13 mouse cellular contexts compared by ENCODE assay signal in genomic region chr11:107683544-107684465, GRCm38 (mm10). TPM values are rescaled to one million over a fixed set of nuclear protein-coding genes. Genes with fewer than 3 reads are reported as not detected.
A peak's percentile ranks its signal among the peaks of the same experiment; 100 is the strongest.
DNase-seq lines count a peak whose midpoint lies in the region; ATAC-seq and TF ChIP-seq lines count a peak whose summit lies in the region.
"Had no signal": no experiment of that assay in that cellular context is flagged by ENCODE, and none has a peak within 500 bp of the region (broad histone marks: within the 10 kb centered on the region; RNA-seq: fewer than 3 reads in every experiment).

No protein-coding gene starts in this region.

- H3K27me3 ChIP-seq in cerebellum, adult 2 months (ENCODE audit: control insufficient read depth, insufficient read depth, low read length) = no peaks in the 10 kb centered on the region
- H3K27me3 ChIP-seq in midbrain, embryonic 12.5 days = no peaks in the 10 kb centered on the region
- no peaks in the 10 kb centered on the region for H3K27me3 ChIP-seq in liver, postnatal 0 days (ENCODE audit: insufficient read depth, low read length)
- H3K27me3 ChIP-seq: intestine, embryonic 15.5 days; limb, embryonic 15.5 days had no signal

- no peaks in the 10 kb centered on the region for H3K9me3 ChIP-seq in midbrain, embryonic 12.5 days
- H3K9me3 ChIP-seq in liver, postnatal 0 days (ENCODE audit: low read length) = no peaks in the 10 kb centered on the region
- H3K9me3 ChIP-seq: intestine, embryonic 15.5 days; limb, embryonic 15.5 days had no signal

- no peak for TF ChIP-seq POLR2A in cerebellum, adult 2 months (IDR thresholded peaks at IDR 0.05; ENCODE audit: borderline replicate concordance, insufficient read depth, low read length)

- no peak overlapping the region for H3K27ac ChIP-seq in cerebellum, adult 2 months (ENCODE audit: insufficient read depth, low read length)
- peak overlapping the region; percentile 60; the same call in 1 of the 2 replicates for H3K27ac ChIP-seq in midbrain, embryonic 12.5 days (replicated peaks)
- H3K27ac ChIP-seq in liver, postnatal 0 days (ENCODE audit: low read depth) = no peak overlapping the region
- H3K27ac ChIP-seq: intestine, embryonic 15.5 days; limb, embryonic 15.5 days had no signal

- peaks cover 22% of the 10 kb centered on the region for H3K36me3 ChIP-seq in midbrain, embryonic 12.5 days
- peaks cover 24% of the 10 kb centered on the region for H3K36me3 ChIP-seq in liver, postnatal 0 days (replicated peaks; ENCODE audit: insufficient read depth, low read length)

- H3K9ac ChIP-seq in midbrain, embryonic 12.5 days (replicated peaks) = no peak overlapping the region
- H3K9ac ChIP-seq in liver, postnatal 0 days (replicated peaks) = no peak overlapping the region
- H3K9ac ChIP-seq: intestine, embryonic 15.5 days; limb, embryonic 15.5 days had no signal

- no peak for TF ChIP-seq EP300 in liver, postnatal 0 days (IDR thresholded peaks at IDR 0.05; ENCODE audit: low read depth)

- no peak overlapping the region for H3K4me3 ChIP-seq in cerebellum, adult 2 months (replicated peaks; ENCODE audit: insufficient read depth, low read depth, low read length)
- H3K4me3 ChIP-seq in midbrain, embryonic 12.5 days = no peak overlapping the region
- H3K4me3 ChIP-seq in liver, postnatal 0 days (ENCODE audit: low read depth, low read length) = no peak overlapping the region
- H3K4me3 ChIP-seq: intestine, embryonic 15.5 days; limb, embryonic 15.5 days had no signal

- H3K4me2 ChIP-seq in midbrain, embryonic 12.5 days (replicated peaks) = no peak overlapping the region
- H3K4me2 ChIP-seq in liver, postnatal 0 days (ENCODE audit: low read depth, low read length) = no peak overlapping the region
- H3K4me2 ChIP-seq: intestine, embryonic 15.5 days; limb, embryonic 15.5 days had no signal

- 43% methylated on average over 19 of the region's 19 CpGs for WGBS in cerebellum, adult 2 months
- WGBS in midbrain, embryonic 12.5 days = 55% methylated on average over 19 of the region's 19 CpGs
- WGBS in liver, postnatal 0 days (ENCODE audit: insufficient replicate concordance) = 88% methylated on average over 19 of the region's 19 CpGs

- peak; percentile 13; the same call in 1 of the 2 replicates for TF ChIP-seq CTCF in cerebellum, adult 2 months (IDR thresholded peaks at IDR 0.05; ENCODE audit: borderline replicate concordance, insufficient read depth, low read depth, low read length)
- no peak for TF ChIP-seq CTCF in liver, postnatal 0 days (IDR thresholded peaks at IDR 0.05; ENCODE audit: low read depth)

- DNase-seq in cerebellum, adult 2 months = no peak
- DNase-seq in cerebellum, adult 11-12 months = no peak
- DNase-seq in ES-CJ7 (ENCODE audit: low read depth, low spot score) (peak; percentile 52), liver (no peak)
- peak; percentile 59 for DNase-seq in forelimb bud, embryonic 11.5 days (ENCODE audit: low read depth, low spot score)
- DNase-seq in liver, postnatal 0 days = no peak
- no peak for DNase-seq in testis, postnatal 10 days (ENCODE audit: low spot score)
- DNase-seq: adrenal gland, postnatal 10 days; gastrocnemius, postnatal 10 days; lung, postnatal 14 days had no signal

- no peaks in the 10 kb centered on the region; the same call in 1 of the 2 replicates for H3K4me1 ChIP-seq in cerebellum, adult 2 months (ENCODE audit: control insufficient read depth, insufficient read depth, low read length)
- peaks cover 27% of the 10 kb centered on the region for H3K4me1 ChIP-seq in midbrain, embryonic 12.5 days
- H3K4me1 ChIP-seq in liver, postnatal 0 days (ENCODE audit: insufficient read depth) = no peaks in the 10 kb centered on the region
- H3K4me1 ChIP-seq: intestine, embryonic 15.5 days had no signal

- peak; percentile 52; the same call in 1 of the 2 replicates for ATAC-seq in midbrain, embryonic 12.5 days (ENCODE audit: low FRiP score, low read depth)
- no peak for ATAC-seq in liver, postnatal 0 days
- ATAC-seq: intestine, embryonic 15.5 days had no signal

RNA-seq across cellular contexts. Expression of gene Cacng1, which starts 32.5 kb away (rescaled TPM):
- 0.13 and 0.14 TPM in 2 replicates for polyA plus RNA-seq in cerebellum, adult 2 months (2012; rRNA removed)
- polyA plus RNA-seq in midbrain, embryonic 12.5 days (2016; fragmentation: Nextera tagmentation; extraction: Ambion mirVana) = 0.18 and 0.19 TPM in 2 replicates
- polyA plus RNA-seq in liver, postnatal 0 days (2015; fragmentation: Nextera tagmentation; extraction: Ambion mirVana) = 0.81 and 1.7 TPM in 2 replicates

Comparison
In these comparisons a context has a peak if more than half of its experiments do, and no peak if none do; other contexts are left out.
1. DNase-seq: peak in ES-CJ7 (single experiment) and forelimb bud, embryonic 11.5 days (single experiment); none in cerebellum, adult 2 months (0 of 2), cerebellum, adult 11-12 months (single experiment), liver, postnatal 0 days (single experiment), testis, postnatal 10 days (single experiment) and liver (single experiment).